Mouse (Mus musculus) heart, postnatal 0 days (tissue): ENCODE measurements around the gene Ptpro.

ENCODE experiments used
- CTCF ChIP-seq: IDR thresholded peaks from 2 replicates; pipeline ENCODE4 v1.5.1; 2016; ENCODE audit warnings: antibody characterized with exemption, control low read depth, low read depth
- EP300 ChIP-seq: IDR thresholded peaks from 2 replicates; pipeline ENCODE4 v1.6.1; 2016; ENCODE audit warnings: antibody characterized with exemption, low read depth

- TF ChIP-seq CTCF: no peak
- no peak for TF ChIP-seq EP300
Observed at GRCm38 (mm10) chr6:137303824-137304223, 51.7 kb downstream of the Ptpro start.
